Mouse (Mus musculus): ENCODE measurements around the gene Fgfrl1.

The Fgfrl1 gene

GRCm38 (mm10) chr5:108667370-108667769 is 24.8 kb upstream of the Fgfrl1 start:
- DNase-seq (ENCODE audit: low read depth, low spot score), result no peak

- DNase-seq (ENCODE audit: low read depth, low spot score), result no peak
These were observed 23.7 kb upstream of the Fgfrl1 start for GRCm38 (mm10) chr5:108668387-108668932.

- DNase-seq (ENCODE audit: low read depth, low spot score), result peak; percentile 88
These were observed 22.9 kb upstream of the Fgfrl1 start, which contains the start of gene Dgkq for GRCm38 (mm10) chr5:108668977-108669936. Gene Dgkq, minus strand, starts transcription at chr5:108669672.

GRCm38 (mm10) chr5:108669986-108670385 is 22.2 kb upstream of the Fgfrl1 start:
- DNase-seq (ENCODE audit: low read depth, low spot score), result no peak

- peak; percentile 53 for DNase-seq (ENCODE audit: low read depth, low spot score)
These were observed 21.4 kb upstream of the Fgfrl1 start for GRCm38 (mm10) chr5:108670785-108671184.

GRCm38 (mm10) chr5:108671757-108672156 is 20.4 kb upstream of the Fgfrl1 start:
- DNase-seq (ENCODE audit: low read depth, low spot score), result no peak

- DNase-seq (ENCODE audit: low read depth, low spot score), result no peak
These were observed 17.6 kb upstream of the Fgfrl1 start for GRCm38 (mm10) chr5:108674624-108675023.

GRCm38 (mm10) chr5:108675251-108675816 is 16.8 kb upstream of the Fgfrl1 start, which contains the start of gene Slc26a1:
Gene Slc26a1, minus strand, starts transcription at chr5:108675569.
- DNase-seq (ENCODE audit: low read depth, low spot score), result no peak

- no peak for DNase-seq (ENCODE audit: low read depth, low spot score)
These were observed 15.2 kb upstream of the Fgfrl1 start for GRCm38 (mm10) chr5:108676772-108677498.

GRCm38 (mm10) chr5:108677605-108678295 is 14.4 kb upstream of the Fgfrl1 start:
- no peak for DNase-seq (ENCODE audit: low read depth, low spot score)

GRCm38 (mm10) chr5:108678296-108678854 is 13.8 kb upstream of the Fgfrl1 start:
- no peak for DNase-seq (ENCODE audit: low read depth, low spot score)

GRCm38 (mm10) chr5:108679909-108680308 is 12.3 kb upstream of the Fgfrl1 start:
- no peak for DNase-seq (ENCODE audit: low read depth, low spot score)

GRCm38 (mm10) chr5:108680871-108681270 is 11.3 kb upstream of the Fgfrl1 start:
- DNase-seq (ENCODE audit: low read depth, low spot score), result no peak

GRCm38 (mm10) chr5:108689091-108689490 is 3.1 kb upstream of the Fgfrl1 start:
- no peak for DNase-seq (ENCODE audit: low read depth, low spot score)

- DNase-seq (ENCODE audit: low read depth, low spot score), result peak; percentile 48
These were observed 1.0 kb upstream of the Fgfrl1 start for GRCm38 (mm10) chr5:108691152-108691551.

GRCm38 (mm10) chr5:108693872-108694288 is 1.7 kb downstream of the Fgfrl1 start:
- DNase-seq (ENCODE audit: low read depth, low spot score), result peak; percentile 93

GRCm38 (mm10) chr5:108694352-108695261 is 2.4 kb downstream of the Fgfrl1 start:
- peak; percentile 47 for DNase-seq (ENCODE audit: low read depth, low spot score)

GRCm38 (mm10) chr5:108695861-108696260 is 3.7 kb downstream of the Fgfrl1 start:
- no peak for DNase-seq (ENCODE audit: low read depth, low spot score)

GRCm38 (mm10) chr5:108696542-108696941 is 4.4 kb downstream of the Fgfrl1 start:
- DNase-seq (ENCODE audit: low read depth, low spot score), result no peak

- DNase-seq (ENCODE audit: low read depth, low spot score), result no peak
These were observed 5.2 kb downstream of the Fgfrl1 start for GRCm38 (mm10) chr5:108697341-108697753.

Measured in CD4-positive helper T cell, adult 2 months (primary cell).